Mouse (Mus musculus) ES-Bruce4 (cell line): ENCODE data around the gene Cnpy4.

Experiments
- CTCF ChIP-seq: IDR thresholded peaks from one replicate; pipeline ENCODE4 v1.8.1; 2011; ENCODE audit warnings: low read depth, low read length
- EP300 ChIP-seq: IDR thresholded peaks from 2 replicates; pipeline ENCODE4 v1.6.1; 2011; ENCODE audit warnings: low read depth, low read length; ENCODE audit not compliant: insufficient read depth
- POLR2A ChIP-seq: IDR thresholded peaks from one replicate; pipeline ENCODE4 v1.8.1; 2011; ENCODE audit warnings: low read length; ENCODE audit not compliant: insufficient read depth

DNA sequence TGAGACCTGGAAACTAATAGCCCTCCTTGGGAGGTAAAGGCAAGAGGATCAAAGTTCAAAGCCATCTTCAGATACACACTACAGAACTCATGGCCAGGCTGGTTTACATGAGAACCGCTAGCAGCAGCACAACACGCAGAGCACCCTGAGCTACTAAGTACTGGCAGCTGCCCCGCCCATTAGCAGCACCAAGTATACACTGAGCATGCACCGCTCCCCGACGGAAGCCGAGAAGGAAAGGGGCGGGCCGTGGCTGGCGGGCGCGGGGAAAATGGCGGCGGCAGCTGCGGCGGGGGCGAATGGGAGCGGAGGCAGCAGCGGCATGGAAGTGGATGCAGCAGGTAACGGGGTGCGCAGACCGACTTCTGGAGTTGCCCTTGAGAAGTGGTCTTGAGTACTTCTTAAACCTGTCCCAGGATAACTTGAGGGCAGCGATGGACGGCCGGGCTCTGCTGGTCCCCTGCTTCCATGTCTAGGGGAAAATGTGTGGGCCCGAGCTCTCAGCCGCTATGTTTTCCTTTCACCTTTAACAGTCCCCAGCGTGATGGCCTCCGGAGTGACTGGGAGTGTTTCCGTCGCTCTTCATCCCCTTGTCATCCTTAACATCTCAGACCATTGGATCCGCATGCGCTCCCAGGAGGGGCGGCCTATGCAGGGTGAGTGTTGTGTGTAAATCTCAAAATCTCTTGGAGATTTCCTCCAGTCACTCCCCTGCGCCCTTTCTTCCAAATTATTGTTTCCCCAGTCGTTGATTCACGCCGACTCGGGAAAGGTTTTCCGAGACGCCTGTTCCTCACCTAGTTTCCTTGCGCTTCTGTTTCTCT lies 26.2 kb upstream of the Cnpy4 start, which contains the start of gene Cops6:
- no peak for TF ChIP-seq CTCF
- TF ChIP-seq POLR2A = peak; percentile 62
- TF ChIP-seq EP300 = no peak
